Mouse (Mus musculus) cerebellum, postnatal 25 days (tissue): ENCODE measurements at regions not wholly inside any gene's neighbourhood (a gene's known extent, or its start where the extent isn't known, plus 50 kb on each side); places are given as distances from the start of the nearest gene placed in this dataset.

Experiments
- DNase-seq, 2 experiments: peaks; one replicate each; pipeline ENCODE4 v3.0.0; 2021; ENCODE audit warnings: mixed read lengths in 2 of 2

DNA sequence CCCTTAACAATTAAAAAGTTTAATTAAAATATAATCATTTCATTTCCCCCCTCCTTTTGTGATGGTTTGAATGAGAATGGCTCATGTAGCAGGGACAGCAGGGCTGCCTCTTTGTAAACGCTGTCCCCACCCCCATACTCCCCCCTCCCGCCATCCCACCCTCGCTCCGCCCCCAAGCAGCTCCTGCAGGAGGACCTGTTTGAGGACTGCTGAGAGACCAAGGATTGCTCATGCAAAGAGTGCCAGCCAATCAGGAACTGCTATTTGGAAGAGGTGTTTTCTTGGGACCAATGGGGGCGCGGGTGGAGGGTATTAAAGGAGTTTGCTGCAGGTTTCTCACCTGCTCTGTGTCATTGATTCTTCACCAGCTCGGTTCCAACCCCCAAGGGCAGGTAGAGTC, 154.6 kb downstream of the Dusp6 start:
- DNase-seq = no peak

DNA sequence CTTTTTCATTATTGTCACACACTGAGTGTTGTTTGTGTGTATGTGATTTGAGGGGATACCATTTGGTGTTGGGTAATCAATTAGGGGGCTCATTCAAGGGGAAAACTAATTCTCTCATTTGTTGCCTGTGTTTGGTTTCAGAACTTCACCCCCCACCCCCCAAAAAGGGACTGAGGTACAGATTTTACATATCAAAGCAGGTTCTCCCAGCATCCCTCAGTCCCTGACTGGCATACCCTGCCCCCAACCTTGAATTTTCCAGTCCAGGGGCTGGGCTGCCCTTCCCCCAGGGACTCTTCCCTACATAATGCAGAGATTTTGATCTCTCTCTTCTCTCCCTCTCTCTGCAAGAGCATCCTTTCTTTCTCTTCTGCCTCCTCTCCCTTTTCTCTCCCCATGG, 155.5 kb downstream of the Dusp6 start:
- no peak for DNase-seq

DNA sequence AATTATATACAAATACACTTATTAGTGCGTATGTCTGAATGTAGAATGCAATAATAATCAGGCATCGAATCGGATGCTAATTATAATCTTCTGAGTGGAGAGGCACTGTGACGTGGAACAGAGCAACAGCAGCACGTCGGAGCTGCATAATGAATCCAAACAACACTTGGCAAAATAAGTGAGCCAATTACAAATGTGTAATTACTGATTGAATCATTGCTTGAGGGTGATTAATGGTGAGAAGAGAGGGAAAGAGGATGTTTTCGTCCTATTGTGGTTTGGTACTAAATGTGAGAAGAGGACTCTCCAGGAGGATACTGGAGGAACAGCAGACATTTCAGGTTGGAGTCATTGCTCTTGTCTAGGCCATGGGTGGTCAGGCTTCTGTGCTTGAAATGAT, 156.5 kb downstream of the Dusp6 start:
- DNase-seq = no peak

DNA sequence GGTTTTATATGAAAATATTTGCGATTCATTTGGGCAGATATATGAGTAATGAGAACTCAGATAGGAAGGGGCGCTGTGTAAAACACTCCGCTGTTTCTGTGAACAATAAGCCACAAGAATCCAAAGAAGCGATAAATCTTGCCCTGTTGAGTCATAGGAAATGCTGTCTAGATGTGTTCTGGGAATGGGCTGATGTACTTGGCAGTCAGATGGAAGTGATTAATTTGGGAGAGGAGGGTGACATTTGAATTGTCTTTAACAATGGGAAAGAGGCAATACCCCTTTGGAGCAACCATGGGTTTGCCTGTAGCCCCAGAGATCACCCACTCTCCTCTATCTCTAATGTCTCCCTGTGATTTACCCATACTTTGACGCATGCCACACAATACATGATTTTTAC, 160.4 kb downstream of the Dusp6 start:
- DNase-seq = no peak

DNA sequence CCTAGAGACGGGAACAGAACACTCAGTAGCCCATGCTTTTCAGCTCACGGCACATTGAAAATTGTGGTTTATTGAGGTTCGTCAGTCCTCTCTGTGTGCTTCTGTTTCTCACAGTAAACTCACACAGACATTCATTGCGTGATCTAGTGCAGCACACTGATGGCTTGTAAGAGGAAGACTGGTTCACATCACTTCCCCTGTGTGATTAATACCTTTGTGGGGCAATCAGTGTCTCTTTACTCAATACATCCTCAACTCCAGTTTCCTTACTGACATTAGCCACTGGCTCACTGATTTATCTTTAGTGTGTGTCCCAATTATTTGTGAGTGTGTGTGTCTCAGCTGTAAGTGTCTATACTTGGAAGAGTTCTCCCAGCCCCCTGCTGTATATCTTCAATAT, 162.2 kb downstream of the Dusp6 start:
- no peak for DNase-seq

DNA sequence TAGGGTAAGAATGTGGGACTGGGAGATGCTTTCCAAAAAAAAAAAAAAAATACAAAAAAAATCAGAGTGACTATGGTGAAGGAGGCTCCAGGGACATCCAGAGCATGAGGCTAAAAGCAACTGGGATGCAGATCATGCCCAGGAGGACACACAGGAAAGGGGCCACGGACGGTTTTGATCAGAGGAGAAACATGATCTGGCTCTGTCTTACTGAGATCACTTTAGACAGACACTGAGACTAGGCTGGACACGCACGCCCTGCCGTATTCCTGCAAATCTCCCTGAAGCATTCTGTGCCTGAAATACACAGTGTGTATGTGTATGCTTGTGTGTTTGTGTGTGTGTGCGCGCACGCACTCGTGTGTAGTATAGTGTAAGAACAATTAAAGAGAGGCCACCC, 167.1 kb downstream of the Dusp6 start:
- DNase-seq = no peak

DNA sequence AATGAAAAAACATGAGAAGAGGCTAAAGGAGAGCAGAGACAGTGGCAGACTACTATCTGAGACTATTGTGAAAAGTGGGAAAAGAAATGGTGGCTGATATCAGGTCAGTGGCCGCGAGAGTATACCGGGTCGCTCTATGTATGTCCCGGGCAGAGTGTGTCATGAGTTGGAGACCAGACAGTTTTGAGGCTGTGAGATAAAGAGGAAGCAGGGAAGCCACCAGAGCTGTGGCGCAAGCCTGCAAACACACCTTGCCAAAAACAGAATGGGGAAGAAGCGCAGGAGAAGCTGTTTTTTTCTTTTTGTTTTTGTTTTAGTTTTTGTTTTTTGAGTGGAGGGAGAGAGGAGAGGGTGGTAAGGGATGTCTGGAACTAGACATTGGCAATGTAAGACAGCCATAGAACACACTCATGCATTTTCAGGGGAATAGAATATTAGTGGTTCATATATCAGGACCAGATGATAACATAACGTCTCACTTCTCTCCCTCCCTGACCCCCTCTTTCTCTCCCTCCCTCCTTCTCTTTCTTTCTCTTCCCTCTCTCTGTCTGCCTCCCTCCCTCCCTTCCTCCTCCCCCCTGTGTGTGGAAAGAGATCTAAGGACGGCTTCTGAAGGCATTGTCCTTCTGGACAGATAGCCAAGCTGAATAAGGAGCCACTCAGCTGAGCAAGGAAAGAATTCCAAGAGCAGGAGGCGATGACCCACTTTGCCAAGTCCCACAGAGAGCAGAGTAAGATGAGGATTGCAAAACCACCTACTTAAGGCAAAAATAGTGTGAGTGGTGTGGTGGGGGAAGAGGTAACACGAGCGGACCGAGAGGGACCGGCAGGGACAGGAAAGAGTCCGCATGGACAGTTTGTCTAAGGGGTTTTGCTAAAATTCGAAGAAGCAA, 167.9 kb downstream of the Dusp6 start:
- DNase-seq = peak; percentile 9 to 12

DNA sequence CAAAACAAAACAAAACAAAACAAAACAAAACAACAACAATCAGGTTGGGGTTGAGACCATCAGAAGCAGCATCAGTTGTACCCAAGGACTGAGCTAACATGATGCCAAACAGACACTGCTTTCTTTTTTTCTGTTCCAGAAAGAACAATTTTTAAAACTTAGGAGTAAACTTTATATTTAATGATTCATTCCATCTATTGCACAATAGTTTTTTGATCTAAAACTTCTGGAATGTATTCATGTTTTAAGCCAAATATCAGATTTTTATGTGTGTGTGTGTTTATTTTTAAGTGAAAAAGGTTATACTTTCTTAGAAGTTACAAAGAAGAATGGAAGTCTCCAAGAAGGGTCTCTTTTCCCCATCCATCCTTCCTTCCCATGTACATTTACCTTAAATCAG, 174.0 kb downstream of the Dusp6 start:
- no peak for DNase-seq

DNA sequence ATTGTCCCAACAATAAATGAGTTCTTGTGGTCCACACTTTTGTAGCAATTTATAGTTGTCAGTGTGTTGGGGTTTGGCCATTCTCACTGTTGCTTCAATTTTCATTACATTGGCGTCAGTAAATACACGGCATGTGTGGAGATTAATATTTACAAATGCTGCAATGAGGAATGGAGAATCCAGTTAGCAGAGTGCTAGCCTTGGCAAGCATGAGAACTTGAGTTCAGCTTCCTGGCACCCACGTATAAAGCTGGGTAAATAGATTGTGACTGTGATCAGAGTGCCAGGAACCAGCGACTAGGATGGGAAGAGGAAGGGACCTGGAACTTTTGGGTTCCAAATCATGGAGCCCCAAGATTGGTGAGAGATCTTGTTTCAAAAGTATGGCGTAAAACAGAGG, 177.1 kb downstream of the Dusp6 start:
- no peak for DNase-seq

DNA sequence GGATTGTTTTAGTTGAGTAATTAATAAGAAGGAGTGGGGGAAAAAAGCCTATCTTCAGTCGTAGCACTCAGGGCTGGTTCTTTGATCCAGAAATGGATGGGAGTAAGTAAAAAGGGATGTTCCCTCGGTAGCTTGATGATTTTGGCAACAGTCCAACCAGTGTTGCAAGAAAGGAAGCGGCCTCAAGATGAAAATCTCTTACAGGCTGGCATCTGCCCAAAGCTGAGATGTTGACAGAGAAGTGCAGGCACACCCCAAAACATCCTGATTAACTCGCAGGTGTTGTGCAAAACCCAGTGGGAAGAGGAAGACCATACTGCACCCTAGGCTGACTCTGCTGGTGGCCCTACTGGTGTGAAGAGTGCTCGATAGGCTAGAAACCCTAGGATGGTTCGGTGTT, 178.0 kb downstream of the Dusp6 start:
- DNase-seq = peak in 1 of 2 experiments; percentile 22

DNA sequence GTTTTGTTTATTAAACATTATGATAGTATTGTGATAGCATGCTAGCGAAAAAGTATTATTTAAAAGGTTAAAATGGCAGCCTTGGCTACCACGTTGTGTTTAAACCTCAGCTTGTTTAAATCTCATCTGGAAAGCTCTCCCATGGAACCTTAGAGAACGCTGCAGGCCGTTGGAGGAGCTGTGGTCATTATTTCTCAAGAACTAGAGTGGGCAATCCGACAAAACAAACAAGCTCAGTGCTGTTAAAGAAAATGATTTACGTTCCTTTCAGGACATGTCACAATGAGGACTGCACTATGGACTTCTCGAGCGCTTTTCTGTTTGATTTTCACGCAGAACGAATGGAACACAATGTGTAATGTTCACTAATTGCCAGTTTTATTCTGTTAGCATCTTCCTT, 178.9 kb downstream of the Dusp6 start:
- no peak for DNase-seq

DNA sequence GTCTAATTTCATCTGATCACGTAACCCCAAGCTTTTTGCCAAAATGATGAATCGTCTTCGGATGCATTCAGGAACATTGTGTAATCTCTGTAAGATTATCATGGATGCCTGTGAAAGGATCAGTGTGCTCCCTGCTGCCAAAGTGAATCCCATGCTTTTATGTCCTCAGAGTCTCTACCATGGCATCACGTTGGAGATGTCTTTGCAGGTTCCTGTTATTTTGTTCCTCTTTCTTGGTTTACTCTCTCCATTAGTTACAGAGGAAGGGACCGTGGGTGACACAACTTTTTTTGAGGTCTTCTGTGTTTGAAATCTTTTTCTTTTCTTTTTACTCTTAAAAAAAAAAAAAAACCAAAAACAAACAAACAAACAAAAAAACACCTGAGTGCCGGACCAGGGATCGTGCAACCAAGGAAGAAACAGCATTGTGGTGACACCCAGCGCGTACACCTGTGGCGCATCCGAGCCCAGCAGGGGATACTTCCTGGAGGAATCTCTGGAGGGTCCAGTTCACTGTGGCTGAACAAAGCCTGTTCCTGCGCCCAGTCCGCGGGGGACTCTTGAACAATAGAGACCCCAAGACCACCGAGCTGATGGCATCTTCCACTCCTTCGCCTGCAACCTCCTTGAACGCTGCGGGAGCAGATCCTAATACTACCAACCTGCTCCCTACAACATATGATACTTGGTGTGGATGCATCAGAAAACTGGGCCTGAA, 180.6 kb downstream of the Dusp6 start:
- no peak for DNase-seq

DNA sequence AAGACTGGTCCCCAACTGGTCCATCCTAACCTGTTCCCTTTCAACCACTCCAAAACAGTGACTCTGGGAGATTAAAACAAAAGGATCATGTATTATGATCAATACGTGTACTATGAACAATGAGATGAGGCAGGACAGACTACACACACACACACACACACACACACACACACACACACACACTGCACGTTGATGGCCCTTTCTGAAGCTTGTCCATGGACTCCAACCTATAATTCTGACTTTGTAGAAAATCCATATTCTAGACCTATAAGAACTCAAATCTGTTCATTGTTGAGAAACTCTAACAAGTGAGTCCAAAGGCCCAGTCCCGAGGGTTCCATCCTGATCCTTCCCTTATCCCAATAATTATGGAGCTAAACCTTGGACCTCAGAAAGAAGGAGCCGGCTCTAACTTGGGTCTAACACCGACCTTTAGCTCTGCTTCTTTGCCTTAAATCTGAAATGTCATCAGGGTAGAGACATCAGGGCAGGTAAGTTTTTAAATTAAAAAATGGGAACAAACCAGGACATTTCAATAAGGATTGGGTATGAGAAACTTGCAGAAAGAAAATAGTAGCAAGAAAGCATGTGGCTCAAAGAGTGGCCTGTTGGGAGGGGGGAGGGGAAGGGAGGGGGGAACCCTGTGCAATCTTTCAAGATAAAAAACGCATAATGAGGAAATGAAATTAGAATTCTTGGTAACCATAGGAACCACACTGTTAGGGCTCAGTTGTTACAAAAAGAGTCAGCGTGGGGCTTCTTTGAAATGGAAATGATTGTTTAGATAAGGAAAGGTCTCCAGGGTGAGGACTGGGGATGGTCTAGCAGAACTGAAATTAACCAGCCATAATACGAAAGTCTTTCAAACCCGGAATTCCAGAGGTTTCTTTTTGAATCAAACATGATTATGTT, 187.9 kb downstream of the Dusp6 start:
- no peak for DNase-seq

DNA sequence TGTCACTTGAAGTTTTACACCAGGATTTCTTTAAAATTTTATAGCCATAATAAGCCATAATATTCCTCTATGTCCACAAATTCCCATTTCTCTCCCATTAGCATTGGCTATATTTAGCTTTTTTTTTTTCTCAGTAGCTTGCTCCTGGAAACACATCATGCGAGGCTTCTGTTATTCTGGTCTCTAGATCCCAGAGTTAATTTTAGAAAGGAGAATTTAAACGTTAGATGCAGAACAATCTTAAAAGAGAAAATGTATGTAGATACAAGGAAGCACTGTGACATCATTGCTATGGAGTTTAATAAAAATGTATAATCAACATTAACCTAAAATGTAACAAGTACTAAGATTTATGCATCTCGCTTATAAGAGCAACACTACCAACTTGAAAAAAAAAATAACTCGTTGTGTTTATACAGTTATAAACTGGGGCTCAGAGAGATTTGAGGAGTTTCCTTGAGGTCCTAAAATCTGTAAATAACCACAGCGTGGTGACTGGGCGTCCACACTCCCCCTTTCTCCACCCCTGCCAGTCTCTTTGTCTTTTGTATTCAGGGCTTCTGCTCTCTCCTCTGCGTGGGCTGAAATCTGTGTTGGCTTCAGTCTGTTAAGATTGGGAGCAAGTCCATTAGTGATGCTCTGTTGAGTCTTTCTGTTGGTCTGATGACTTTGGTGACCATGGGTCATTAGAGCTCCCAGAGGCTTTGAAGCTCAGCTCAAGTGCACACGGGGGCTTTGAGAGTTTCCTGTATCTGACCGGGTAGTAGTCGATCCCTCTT, 188.8 kb downstream of the Dusp6 start:
- no peak for DNase-seq

DNA sequence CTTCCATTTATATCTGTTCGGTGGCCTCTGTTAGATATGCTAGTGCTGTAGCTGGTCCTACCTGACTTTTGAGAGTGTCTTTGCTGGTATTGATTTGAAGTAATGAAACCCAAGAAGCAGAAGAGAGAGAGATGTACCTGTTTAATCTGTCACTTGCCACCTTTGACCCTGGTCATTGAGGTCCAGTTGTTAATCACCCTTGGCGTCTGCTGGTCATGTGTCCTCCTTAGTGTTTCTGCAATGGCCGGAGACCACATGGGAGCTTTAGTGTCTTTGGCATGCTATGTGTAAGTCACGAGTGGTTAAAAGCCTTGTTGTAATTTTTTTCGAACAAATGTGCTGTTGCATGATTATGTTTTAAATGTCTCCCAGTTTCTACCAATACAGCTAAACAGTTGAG, 193.1 kb downstream of the Dusp6 start:
- DNase-seq = no peak

DNA sequence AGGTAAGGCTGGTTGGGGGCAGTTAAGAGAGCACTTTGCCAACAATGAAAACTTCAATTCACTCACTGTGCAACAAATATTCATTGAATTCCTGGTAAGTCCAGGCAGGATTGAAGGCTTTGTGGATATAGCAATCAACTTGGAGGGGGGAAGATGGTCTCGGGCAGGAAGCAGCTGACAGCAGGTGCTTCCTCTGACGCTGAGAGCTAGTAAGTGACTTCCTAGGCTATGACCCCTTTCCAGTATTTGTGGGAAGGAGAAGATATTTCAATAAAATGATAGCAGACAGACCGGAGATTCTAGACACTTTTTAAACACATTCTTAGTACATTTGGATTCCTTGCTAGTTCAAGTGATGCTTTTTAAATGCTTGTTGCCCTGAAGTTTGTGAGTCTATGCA, 195.0 kb downstream of the Dusp6 start:
- DNase-seq = no peak

DNA sequence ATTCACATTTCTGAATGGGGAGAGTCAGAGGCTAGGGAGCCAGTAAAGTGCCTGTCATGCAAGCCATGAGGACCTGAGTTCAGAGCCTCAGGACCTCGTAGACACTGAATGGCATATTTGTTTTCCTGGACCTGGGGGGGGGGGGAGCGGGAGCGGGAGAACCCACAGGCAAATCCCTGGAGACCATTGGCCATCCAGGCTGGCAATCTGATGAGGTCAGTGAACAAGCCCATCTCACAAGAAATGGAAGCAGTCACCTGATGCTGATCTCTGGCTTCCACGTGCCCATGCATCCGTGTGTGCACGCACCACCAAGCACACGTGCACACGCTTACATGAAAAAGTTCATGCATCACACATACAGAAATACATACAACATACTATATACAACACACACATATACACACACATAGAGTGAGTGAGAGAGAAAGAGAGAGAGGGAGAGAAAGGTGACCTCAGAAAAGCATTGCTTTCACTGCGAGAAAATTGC, 196.2 kb downstream of the Dusp6 start:
- no peak for DNase-seq

DNA sequence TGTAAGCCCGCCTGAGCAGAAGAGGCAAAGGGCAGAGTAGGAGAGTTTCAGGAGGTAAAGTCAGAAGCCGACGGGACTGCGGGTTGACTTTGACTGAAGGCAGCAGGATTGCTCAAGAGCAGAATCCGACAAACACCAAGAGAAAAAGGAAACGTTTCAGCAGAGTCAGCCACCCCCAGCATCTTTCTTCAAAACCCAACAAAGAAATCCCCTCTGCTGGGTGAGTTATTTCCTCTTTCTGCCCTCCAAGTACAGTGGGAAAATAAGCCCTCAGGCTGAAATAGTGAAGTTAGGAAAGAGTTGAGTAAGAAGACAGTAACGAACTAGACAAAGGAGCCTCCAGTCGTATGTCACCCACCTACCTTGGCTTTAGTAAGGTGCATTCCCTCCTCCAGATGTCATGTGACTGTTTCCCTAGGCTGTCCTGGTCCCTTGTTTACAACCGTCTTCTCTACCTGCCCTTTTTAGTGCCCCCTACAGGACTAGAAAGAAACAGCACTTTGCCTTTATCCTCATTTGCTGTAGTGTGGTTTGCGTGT, 196.9 kb downstream of the Dusp6 start:
- DNase-seq = peak in 1 of 2 experiments; percentile 15

DNA sequence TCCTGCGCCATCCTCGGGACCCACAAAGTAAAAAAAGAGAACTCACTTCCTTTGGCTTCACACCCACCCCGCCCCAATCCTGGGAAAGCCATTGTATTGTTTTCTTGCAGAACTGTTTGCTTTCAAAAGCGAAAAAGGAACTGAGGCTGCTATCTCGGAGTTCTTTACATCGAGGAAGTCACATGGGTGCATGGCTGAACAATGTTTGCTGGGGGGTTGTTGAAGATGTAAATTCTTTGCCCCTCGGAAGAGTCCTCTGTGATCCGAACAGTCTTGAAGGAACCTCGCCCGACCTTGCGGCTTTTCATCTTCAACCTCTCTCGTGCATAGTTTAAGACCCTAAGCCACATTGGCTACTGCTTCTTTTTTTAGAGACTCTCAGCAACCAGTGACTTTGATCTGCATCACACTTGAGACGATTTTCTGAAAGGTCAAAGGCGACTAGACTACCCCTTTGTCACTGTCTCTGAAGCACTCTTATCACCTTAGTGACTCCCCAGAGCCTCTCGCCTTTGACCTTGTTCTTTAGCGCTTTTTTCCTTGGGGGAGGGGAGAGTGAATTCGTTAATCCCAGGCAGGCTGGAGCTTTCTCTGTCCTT, 197.9 kb downstream of the Dusp6 start:
- no peak for DNase-seq

DNA sequence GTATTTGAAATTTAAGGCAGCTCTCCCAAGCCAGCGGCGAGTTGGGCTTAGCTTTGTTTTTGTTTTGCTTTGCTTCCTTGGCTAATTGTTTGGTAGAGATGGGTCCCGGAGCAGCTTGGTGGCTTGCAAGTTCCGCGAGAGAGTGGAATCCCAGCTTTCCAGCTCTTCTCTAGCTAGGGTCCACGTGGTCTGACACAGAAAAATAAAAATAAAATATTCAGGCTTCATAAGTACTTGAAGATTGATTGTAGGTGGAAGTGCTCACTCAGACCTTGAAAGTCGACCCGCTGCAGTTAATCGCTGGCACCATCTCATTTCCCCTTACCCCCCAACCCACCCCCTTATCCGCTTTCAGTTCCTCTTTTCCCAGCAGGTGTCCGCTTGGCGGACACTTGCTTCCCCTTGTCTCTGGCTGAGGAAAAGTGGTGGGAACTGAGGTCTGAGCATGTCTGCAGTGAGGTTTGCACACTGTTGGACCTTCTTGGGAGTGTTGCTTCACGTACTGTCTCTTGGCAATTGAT, 198.5 kb downstream of the Dusp6 start:
- DNase-seq = peak in 1 of 2 experiments; percentile 9

DNA sequence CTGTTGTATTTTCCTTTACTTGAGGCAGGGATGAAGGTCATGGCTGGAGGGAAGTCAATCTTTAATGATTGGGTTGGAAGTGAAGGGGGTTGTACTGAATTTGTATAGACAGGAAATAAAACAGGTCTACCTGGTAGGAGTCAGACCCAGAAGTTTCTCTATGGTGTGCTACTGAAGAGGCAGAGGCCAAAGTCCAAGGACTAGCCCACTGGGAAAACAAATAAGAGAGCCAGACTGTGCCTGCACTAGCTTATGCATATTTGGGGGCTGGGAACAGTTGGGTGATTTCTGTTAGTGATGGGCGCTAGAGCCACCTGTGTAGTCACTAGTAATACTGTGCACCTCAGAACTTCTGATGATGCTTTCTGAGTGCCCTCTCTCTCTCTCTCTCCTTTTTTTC, 203.7 kb downstream of the Dusp6 start:
- DNase-seq = no peak
